Mouse (Mus musculus): ENCODE data around the gene Rab1b. TPM values are rescaled to one million over a fixed set of nuclear protein-coding genes. Genes with fewer than 3 reads are reported as not detected.
A peak's percentile ranks its signal among the peaks of the same experiment; 100 is the strongest.
"Not testable (repeated sequence)": the region's sequence is repeated elsewhere in the genome, so short reads cannot be mapped to it uniquely, and the experiment has no call there.

Gene Rab1b
- polyA plus RNA-seq (2011; ENCODE audit: insufficient read depth, insufficient read length, low replicate concordance, missing spikeins), result 25.0 and 31.8 TPM in 2 replicates

DNA sequence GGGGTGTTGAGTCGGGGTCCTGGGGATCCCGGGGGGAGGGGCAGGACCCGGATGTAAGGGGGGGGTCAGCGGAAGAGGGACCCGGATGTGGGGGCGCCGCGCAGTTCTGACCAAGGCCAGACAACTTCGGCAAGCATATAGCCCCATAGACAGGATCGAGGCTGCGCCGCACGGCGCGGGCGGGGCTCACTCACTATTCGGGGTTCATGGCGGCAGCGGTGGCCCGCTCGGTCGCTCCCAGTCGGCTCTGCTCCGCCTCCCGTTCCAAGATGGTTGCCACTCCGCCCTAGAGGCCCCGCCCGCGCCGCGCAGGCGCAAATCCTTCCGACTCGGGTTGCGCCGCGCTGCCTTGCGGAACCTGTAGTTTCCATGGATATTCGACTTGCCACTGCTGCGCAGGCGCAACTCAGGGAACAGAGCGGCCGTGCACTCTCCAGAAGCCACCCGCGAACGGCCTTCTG, at the start of gene Rab1b:
Rab1b (minus strand) TSS at position 342 of the 461 bp plus-strand sequence.
- peak within 1 kb of the TSS; percentile 82 for H3K4me3 ChIP-seq (replicated peaks; ENCODE audit: control insufficient read depth, low read depth, low read length)
- TF ChIP-seq CTCF (IDR thresholded peaks at IDR 0.05; ENCODE audit: control insufficient read depth, insufficient read depth, low read length) (no peak), POLR2A (IDR thresholded peaks at IDR 0.05; ENCODE audit: borderline replicate concordance, control insufficient read depth, low read depth, low read length) (peak; percentile 51; the same call in 1 of the 2 replicates)
- peaks cover 1% of the 10 kb centered on the region; the same call in 1 of the 2 replicates for H3K4me1 ChIP-seq (ENCODE audit: control insufficient read depth, insufficient read depth, low read length)
- H3K27ac ChIP-seq (ENCODE audit: control insufficient read depth, insufficient read depth, low read depth, low read length, poor library complexity), result peak within 1 kb of the TSS; percentile 87
- WGBS, result under 1% methylated on average over 46 of the region's 46 CpGs

DNA sequence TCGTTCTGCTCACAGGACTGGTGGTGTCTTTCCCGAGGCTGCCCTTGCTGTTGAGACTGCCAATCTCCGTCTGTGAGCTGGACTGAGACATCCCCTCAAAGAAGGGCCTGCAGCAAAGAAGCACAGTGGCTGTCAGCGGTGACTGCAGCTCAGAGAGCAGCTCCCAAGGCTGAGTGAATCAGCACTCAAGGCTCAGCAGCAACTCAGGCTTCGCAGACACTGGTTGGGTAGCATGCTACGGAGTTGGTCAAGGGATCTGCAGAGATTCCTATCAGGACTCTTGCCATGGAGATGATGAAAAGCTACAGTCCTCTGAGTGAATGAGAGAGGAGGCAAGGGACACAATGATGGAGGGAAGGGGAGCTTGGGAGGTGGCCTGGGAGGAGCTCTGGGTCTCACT, 45.4 kb upstream of the Rab1b start:
- no peak overlapping the region for H3K4me3 ChIP-seq (replicated peaks; ENCODE audit: control insufficient read depth, low read depth, low read length)
- H3K27ac ChIP-seq (ENCODE audit: control insufficient read depth, insufficient read depth, low read depth, low read length, poor library complexity), result no peak overlapping the region
- H3K4me1 ChIP-seq (ENCODE audit: control insufficient read depth, insufficient read depth, low read length), result no peaks in the 10 kb centered on the region
- 88% methylated on average over 6 of the region's 6 CpGs for WGBS
- TF ChIP-seq POLR2A (IDR thresholded peaks at IDR 0.05; ENCODE audit: borderline replicate concordance, control insufficient read depth, low read depth, low read length), result no peak
- TF ChIP-seq CTCF (IDR thresholded peaks at IDR 0.05; ENCODE audit: control insufficient read depth, insufficient read depth, low read length), result no peak

DNA sequence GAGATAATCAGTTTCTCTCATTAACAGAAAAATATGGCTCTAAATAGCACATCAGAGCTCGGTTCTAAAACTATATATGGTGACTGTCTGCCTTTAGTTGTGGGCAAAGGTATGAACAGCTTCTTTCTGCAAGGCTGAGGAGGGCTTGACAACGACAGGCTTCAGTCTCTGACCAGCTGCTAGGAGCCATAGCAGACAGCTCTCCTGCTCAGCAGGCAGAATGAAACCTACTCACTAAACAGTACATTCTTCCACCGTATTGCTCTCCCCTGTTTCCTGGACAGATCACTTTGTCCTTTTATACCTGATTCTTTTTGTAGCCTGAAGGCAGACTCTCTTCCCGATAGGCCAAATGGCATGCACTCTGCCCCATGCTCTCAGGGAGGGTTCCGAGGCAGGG, 44.9 kb upstream of the Rab1b start:
- TF ChIP-seq POLR2A (IDR thresholded peaks at IDR 0.05; ENCODE audit: borderline replicate concordance, control insufficient read depth, low read depth, low read length) (no peak), CTCF (IDR thresholded peaks at IDR 0.05; ENCODE audit: control insufficient read depth, insufficient read depth, low read length) (no peak)
- Histone ChIP-seq H3K4me3 (replicated peaks; ENCODE audit: control insufficient read depth, low read depth, low read length) (no peak overlapping the region), H3K27ac (ENCODE audit: control insufficient read depth, insufficient read depth, low read depth, low read length, poor library complexity) (no peak overlapping the region), H3K4me1 (ENCODE audit: control insufficient read depth, insufficient read depth, low read length) (no peaks in the 10 kb centered on the region)
- WGBS, result 82% methylated on average over 5 of the region's 5 CpGs

DNA sequence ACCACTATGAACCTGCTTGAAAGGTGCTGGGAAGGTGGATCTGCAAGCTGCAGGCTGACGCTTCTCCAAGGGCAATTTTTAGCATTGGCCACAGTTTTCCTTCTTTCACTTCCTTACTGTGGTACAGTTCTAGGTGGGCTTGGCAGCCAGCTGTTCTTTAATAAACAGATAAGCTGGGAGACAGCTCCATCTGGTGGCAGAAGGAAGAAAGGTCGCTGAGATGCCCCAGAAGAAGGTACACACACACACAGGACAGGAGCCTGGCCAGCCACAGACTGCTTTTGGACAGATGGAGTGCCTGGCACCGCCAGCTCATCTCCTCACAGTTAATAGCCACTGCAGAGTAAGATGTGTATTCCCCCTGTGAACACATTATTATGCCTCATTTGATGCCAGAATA, 44.5 kb upstream of the Rab1b start:
- H3K27ac ChIP-seq (ENCODE audit: control insufficient read depth, insufficient read depth, low read depth, low read length, poor library complexity), result no peak overlapping the region
- H3K4me3 ChIP-seq (replicated peaks; ENCODE audit: control insufficient read depth, low read depth, low read length), result no peak overlapping the region
- TF ChIP-seq POLR2A (IDR thresholded peaks at IDR 0.05; ENCODE audit: borderline replicate concordance, control insufficient read depth, low read depth, low read length), result no peak
- TF ChIP-seq CTCF (IDR thresholded peaks at IDR 0.05; ENCODE audit: control insufficient read depth, insufficient read depth, low read length), result peak; percentile 60
- no peaks in the 10 kb centered on the region; the same call in 1 of the 2 replicates for H3K4me1 ChIP-seq (ENCODE audit: control insufficient read depth, insufficient read depth, low read length)
- 29% methylated on average over 3 of the region's 3 CpGs for WGBS

DNA sequence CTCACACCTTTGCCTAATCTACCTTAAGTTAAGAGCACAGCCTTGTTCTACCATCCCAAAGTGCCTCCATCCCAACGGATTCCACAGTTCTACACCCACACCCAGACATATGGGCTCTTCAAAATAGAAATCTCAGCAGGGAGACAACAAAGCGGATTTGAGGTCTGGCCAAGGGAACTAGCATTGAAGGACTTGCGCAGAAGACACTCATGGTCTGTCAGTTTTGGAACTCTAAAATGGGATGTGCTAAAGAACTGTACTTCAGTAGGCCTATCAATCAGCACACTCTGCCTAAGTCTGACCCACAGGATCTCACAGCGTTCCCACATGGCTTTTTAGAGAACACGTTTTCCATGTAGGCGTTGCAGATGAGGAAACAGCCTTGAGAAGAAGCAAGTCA, 43.5 kb upstream of the Rab1b start:
- Histone ChIP-seq H3K27ac (ENCODE audit: control insufficient read depth, insufficient read depth, low read depth, low read length, poor library complexity) (no peak overlapping the region), H3K4me1 (ENCODE audit: control insufficient read depth, insufficient read depth, low read length) (no peaks in the 10 kb centered on the region; the same call in 1 of the 2 replicates), H3K4me3 (replicated peaks; ENCODE audit: control insufficient read depth, low read depth, low read length) (no peak overlapping the region)
- TF ChIP-seq POLR2A (IDR thresholded peaks at IDR 0.05; ENCODE audit: borderline replicate concordance, control insufficient read depth, low read depth, low read length) (no peak), CTCF (IDR thresholded peaks at IDR 0.05; ENCODE audit: control insufficient read depth, insufficient read depth, low read length) (no peak)
- WGBS, result 88% methylated on average over 6 of the region's 6 CpGs

DNA sequence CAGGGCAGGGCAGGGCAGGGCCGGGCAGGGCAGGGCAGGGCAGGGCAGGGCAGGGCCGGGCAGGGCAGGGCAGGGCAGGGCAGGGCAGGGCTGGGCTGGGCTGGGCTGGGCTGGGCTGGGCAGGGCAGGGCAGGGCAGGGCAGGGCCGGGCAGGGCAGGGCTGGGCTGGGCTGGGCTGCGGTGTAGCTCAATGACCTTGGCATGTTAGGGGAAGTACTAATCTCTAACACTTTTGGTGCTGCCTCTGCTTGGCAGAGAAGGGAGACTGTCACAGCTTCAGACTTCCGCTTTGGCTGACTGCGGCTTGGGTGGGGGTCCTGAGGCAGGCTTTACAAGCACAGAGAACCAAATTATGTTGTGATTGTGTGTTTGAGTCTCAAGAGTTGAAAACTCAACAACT, 42.2 kb upstream of the Rab1b start:
- 48% methylated on average over 6 of the region's 6 CpGs for WGBS
- H3K4me1 ChIP-seq (ENCODE audit: control insufficient read depth, insufficient read depth, low read length); H3K27ac ChIP-seq (ENCODE audit: control insufficient read depth, insufficient read depth, low read depth, low read length, poor library complexity); H3K4me3 ChIP-seq (replicated peaks; ENCODE audit: control insufficient read depth, low read depth, low read length): not testable (repeated sequence)

DNA sequence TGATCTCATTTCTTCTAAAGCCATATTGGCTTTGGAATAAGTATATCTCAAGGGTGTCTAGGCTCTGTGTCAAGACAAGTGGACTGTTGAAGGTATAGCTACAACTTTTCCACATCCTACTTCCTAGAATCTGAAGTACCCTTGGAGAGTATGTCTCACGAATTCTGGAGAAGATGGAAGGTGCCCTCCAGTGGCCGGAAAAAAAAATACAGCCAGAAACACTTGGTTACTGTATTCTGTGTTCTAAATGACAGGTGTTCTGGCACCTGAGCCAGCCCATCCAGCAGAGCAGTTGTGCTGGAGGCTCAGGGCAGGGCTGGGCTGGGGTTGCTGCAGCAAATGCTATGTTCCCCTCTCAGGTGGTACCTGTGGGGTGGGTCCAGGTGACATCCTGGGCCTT, 32.8 kb upstream of the Rab1b start:
- Histone ChIP-seq H3K4me1 (ENCODE audit: control insufficient read depth, insufficient read depth, low read length) (no peaks in the 10 kb centered on the region), H3K27ac (ENCODE audit: control insufficient read depth, insufficient read depth, low read depth, low read length, poor library complexity) (no peak overlapping the region), H3K4me3 (replicated peaks; ENCODE audit: control insufficient read depth, low read depth, low read length) (no peak overlapping the region)
- TF ChIP-seq CTCF (IDR thresholded peaks at IDR 0.05; ENCODE audit: control insufficient read depth, insufficient read depth, low read length) (no peak), POLR2A (IDR thresholded peaks at IDR 0.05; ENCODE audit: borderline replicate concordance, control insufficient read depth, low read depth, low read length) (no peak)
- WGBS, result 15% methylated on average over 2 of the region's 2 CpGs

DNA sequence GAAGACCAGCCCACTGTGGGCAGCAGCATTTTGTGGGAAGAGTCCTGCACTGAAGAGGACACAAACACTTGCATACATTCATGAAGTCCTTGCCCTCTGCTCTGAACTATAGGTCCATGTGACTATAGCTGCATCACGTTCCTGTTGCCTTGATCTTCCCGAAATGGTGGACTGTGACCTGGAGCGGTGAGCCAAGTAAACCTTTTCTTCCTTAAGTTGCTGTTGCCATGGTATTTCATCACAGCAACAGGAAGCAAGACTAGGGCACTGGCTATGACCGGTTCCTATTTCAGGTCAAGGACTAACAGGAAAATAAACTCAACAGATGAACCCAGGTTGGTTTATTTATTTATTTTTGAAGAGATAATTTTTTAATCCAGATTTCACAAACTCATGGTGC, 24.4 kb upstream of the Rab1b start:
- H3K4me1 ChIP-seq (ENCODE audit: control insufficient read depth, insufficient read depth, low read length), result no peaks in the 10 kb centered on the region; the same call in 1 of the 2 replicates
- no peak overlapping the region for H3K4me3 ChIP-seq (replicated peaks; ENCODE audit: control insufficient read depth, low read depth, low read length)
- H3K27ac ChIP-seq (ENCODE audit: control insufficient read depth, insufficient read depth, low read depth, low read length, poor library complexity), result no peak overlapping the region
- 30% methylated on average over 4 of the region's 4 CpGs for WGBS
- no peak for TF ChIP-seq CTCF (IDR thresholded peaks at IDR 0.05; ENCODE audit: control insufficient read depth, insufficient read depth, low read length)
- TF ChIP-seq POLR2A (IDR thresholded peaks at IDR 0.05; ENCODE audit: borderline replicate concordance, control insufficient read depth, low read depth, low read length), result no peak

DNA sequence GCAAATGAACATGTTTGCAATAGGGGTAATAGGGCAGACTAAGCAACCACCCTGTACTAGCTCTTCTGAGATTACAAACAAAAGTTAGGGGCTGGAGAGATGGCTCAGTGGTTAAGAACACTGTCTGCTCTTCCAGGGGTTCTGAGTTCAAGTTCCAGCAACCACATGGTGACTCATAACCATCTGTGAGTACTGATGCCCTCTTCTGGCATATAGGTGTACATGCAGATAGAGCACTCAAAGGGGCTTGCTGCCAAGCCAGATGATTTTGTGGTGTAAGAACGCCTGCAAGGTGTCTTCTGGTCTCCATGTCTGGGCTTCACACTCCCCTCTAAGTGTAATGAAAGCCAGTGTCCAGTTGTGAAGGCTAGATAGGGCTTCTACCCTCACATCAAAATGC, 22.9 kb upstream of the Rab1b start:
- 10% methylated on average over 1 of the region's 1 CpGs for WGBS
- H3K27ac ChIP-seq (ENCODE audit: control insufficient read depth, insufficient read depth, low read depth, low read length, poor library complexity), result no peak overlapping the region

More for the DNA sequence above, 22.9 kb upstream of the Rab1b start:
- H3K4me1 ChIP-seq (ENCODE audit: control insufficient read depth, insufficient read depth, low read length), result no peaks in the 10 kb centered on the region; the same call in 1 of the 2 replicates
- no peak for TF ChIP-seq CTCF (IDR thresholded peaks at IDR 0.05; ENCODE audit: control insufficient read depth, insufficient read depth, low read length)
- no peak for TF ChIP-seq POLR2A (IDR thresholded peaks at IDR 0.05; ENCODE audit: borderline replicate concordance, control insufficient read depth, low read depth, low read length)
- no peak overlapping the region for H3K4me3 ChIP-seq (replicated peaks; ENCODE audit: control insufficient read depth, low read depth, low read length)
